ENCODE assay signal across 9 mouse cellular contexts in the genomic region with DNA sequence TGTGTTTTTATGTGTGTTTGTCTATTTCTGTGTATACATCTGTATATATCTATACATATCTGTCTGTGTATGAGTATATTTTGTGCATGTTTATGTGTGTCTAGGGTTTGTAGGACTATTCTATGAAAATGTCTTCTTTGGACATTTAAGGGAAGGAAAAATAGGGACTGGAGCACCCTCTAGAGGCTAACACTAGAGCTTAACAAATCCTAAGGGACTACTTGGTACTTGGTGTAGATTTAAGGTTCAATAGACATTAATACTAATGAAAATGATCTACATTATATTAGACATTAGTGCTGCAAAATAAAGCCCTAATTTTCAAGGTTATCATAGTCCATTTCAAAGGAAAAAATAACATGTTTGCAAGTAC. TPM values are rescaled to one million over a fixed set of nuclear protein-coding genes. Genes with fewer than 3 reads are reported as not detected.
A peak's percentile ranks its signal among the peaks of the same experiment; 100 is the strongest.
DNase-seq lines count a peak whose midpoint lies in the region; ATAC-seq and TF ChIP-seq lines count a peak whose summit lies in the region.
"Had no signal": no experiment of that assay in that cellular context is flagged by ENCODE, and none has a peak within 500 bp of the region (broad histone marks: within the 10 kb centered on the region; RNA-seq: fewer than 3 reads in every experiment).

No protein-coding gene starts in this region.

- no peak overlapping the region for H3K27ac ChIP-seq in hindbrain, embryonic 13.5 days
- H3K27ac ChIP-seq in stomach, postnatal 0 days (replicated peaks) = no peak overlapping the region

- H3K9ac ChIP-seq in hindbrain, embryonic 13.5 days = no peak overlapping the region
- no peak overlapping the region for H3K9ac ChIP-seq in stomach, postnatal 0 days (ENCODE audit: low read length)
- H3K9ac ChIP-seq: limb, embryonic 13.5 days had no signal

- H3K4me1 ChIP-seq in lung, adult 2 months (ENCODE audit: control insufficient read depth, insufficient read depth, low read length) = no peaks in the 10 kb centered on the region
- H3K4me1 ChIP-seq in hindbrain, embryonic 13.5 days (replicated peaks) = peaks cover 10% of the 10 kb centered on the region
- H3K4me1 ChIP-seq in stomach, postnatal 0 days (replicated peaks; ENCODE audit: control insufficient read depth, insufficient read depth) = no peaks in the 10 kb centered on the region

- DNase-seq in cerebellum, postnatal 10 days = peak; percentile 18 to 54
- DNase-seq in cerebellum, adult 11-12 months = no peak
- DNase-seq in lung, postnatal 10 days = peak; percentile 18
- no peak for DNase-seq in lung, adult 2 months
- no peak for DNase-seq in stomach, postnatal 0 days (ENCODE audit: low spot score)
- no peak for DNase-seq in urinary bladder, adult 2 months (ENCODE audit: low spot score)
- DNase-seq in thymus, postnatal 25 days = no peak

- H3K36me3 ChIP-seq in hindbrain, embryonic 13.5 days = no peaks in the 10 kb centered on the region
- H3K36me3 ChIP-seq in stomach, postnatal 0 days (ENCODE audit: control insufficient read depth, insufficient read depth, low read length) = no peaks in the 10 kb centered on the region
- H3K36me3 ChIP-seq: limb, embryonic 13.5 days had no signal

- no peak for TF ChIP-seq EP300 in stomach, postnatal 0 days (optimal IDR thresholded peaks at IDR 0.05)

- no peak overlapping the region for H3K4me3 ChIP-seq in lung, adult 2 months (replicated peaks; ENCODE audit: extremely low read depth, low read depth, low read length)
- no peak overlapping the region for H3K4me3 ChIP-seq in hindbrain, embryonic 13.5 days
- no peak overlapping the region for H3K4me3 ChIP-seq in stomach, postnatal 0 days (ENCODE audit: low read depth, low read length)
- H3K4me3 ChIP-seq: limb, embryonic 13.5 days had no signal

- H3K27me3 ChIP-seq in hindbrain, embryonic 13.5 days = no peaks in the 10 kb centered on the region
- H3K27me3 ChIP-seq in stomach, postnatal 0 days (ENCODE audit: control insufficient read depth, insufficient read depth, low read length) = no peaks in the 10 kb centered on the region
- H3K27me3 ChIP-seq: limb, embryonic 13.5 days had no signal

- TF ChIP-seq CTCF in lung, adult 2 months (IDR thresholded peaks at IDR 0.05; ENCODE audit: insufficient read depth, low read length) = no peak
- peak; percentile 75 for TF ChIP-seq CTCF in stomach, postnatal 0 days (IDR thresholded peaks at IDR 0.05; ENCODE audit: low read depth)

- H3K4me2 ChIP-seq in hindbrain, embryonic 13.5 days = no peak overlapping the region
- no peak overlapping the region for H3K4me2 ChIP-seq in stomach, postnatal 0 days (replicated peaks; ENCODE audit: low read depth)
- H3K4me2 ChIP-seq: limb, embryonic 13.5 days had no signal

- peak; percentile 71 for ATAC-seq in hindbrain, embryonic 13.5 days (ENCODE audit: low FRiP score)
- ATAC-seq in stomach, postnatal 0 days (ENCODE audit: low FRiP score, low TSS enrichment) = no peak

- H3K9me3 ChIP-seq in hindbrain, embryonic 13.5 days = no peaks in the 10 kb centered on the region
- H3K9me3 ChIP-seq in stomach, postnatal 0 days (ENCODE audit: control insufficient read depth, low read length) = no peaks in the 10 kb centered on the region
- H3K9me3 ChIP-seq: limb, embryonic 13.5 days had no signal

- no peak for TF ChIP-seq POLR2A in lung, adult 2 months (IDR thresholded peaks at IDR 0.05; ENCODE audit: borderline replicate concordance, extremely low read depth, low read depth, low read length)

RNA-seq across cellular contexts. Expression of a gene that starts 44.9 kb away (rescaled TPM):
- 14.0 and 17.0 TPM in 2 replicates for polyA plus RNA-seq in lung, adult 2 months (2012; rRNA removed)
- polyA plus RNA-seq in hindbrain, embryonic 13.5 days (2015; fragmentation: Nextera tagmentation; extraction: Ambion mirVana) = 37.2 and 44.5 TPM in 2 replicates
- polyA plus RNA-seq in stomach, postnatal 0 days (2015; fragmentation: Nextera tagmentation; extraction: Ambion mirVana) = 30.8 and 31.5 TPM in 2 replicates
- 27.0 and 31.1 TPM in 2 replicates for polyA plus RNA-seq in urinary bladder, adult 2 months (2012; rRNA removed)

Comparison
In these comparisons a context has a peak if more than half of its experiments do, and no peak if none do; other contexts are left out.
1. DNase-seq: peak in cerebellum, postnatal 10 days (2 of 2) and lung, postnatal 10 days (single experiment); none in cerebellum, adult 11-12 months (single experiment), lung, adult 2 months (single experiment), stomach, postnatal 0 days (single experiment), urinary bladder, adult 2 months (single experiment) and thymus, postnatal 25 days (single experiment).